Mouse (Mus musculus): ENCODE data around the gene Spef1. TPM values are rescaled to one million over a fixed set of nuclear protein-coding genes. Genes with fewer than 3 reads are reported as not detected.

Spef1 gene
- polyA plus RNA-seq, 1 experiment from 2014 or later = 9.2 TPM

DNA sequence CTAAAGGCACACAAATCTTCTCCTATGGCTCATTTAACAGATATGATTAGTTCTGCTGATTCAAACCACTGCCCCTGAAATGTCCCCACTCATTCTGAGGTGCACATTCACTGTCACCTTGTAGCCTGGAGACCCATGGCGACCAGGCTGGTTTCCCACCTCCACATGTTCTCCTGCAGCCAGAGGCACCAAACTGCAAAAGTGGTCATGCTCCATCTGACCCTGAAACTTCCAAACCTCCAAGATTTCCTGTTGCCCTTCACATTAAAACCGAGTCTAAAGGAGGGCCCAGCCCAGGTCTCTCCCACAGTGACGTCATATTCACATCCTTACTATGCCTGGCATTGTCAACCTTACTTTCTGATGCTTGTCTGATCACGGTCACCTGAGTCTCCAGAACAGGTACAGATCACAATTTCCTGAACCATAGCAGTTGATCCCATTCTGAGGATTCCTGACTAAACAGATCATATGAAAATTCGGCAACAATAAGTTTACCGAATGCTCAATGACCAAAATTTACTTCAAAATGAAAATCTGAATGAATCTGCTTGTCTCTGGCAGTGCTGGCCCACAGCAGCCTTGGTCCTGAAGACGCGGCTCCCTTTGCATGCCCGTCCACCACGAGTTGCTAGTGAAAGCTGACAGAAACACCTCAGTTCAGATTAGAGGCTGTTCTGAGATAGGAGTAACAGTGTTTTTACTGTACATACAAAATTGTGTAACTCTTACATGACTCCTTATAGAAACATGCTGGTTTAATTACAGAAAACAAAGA, 54.8 kb downstream of the Spef1 start:
- 86% methylated on average over 10 of the region's 10 CpGs for WGBS
- Histone ChIP-seq H3K9me3 (ENCODE audit: control insufficient read depth, low read depth, low read length) (no peaks in the 10 kb centered on the region), H3K36me3 (ENCODE audit: control insufficient read depth, insufficient read depth, low read length) (peaks cover 23% of the 10 kb centered on the region), H3K4me1 (ENCODE audit: control insufficient read depth, insufficient read depth, low read length) (peaks cover 16% of the 10 kb centered on the region), H3K4me3 (ENCODE audit: low read depth, low read length) (no peak overlapping the region), H3K4me2 (replicated peaks; ENCODE audit: low read depth, low read length) (no peak overlapping the region), H3K27me3 (ENCODE audit: control insufficient read depth, insufficient read depth, low read length) (no peaks in the 10 kb centered on the region), H3K9ac (replicated peaks; ENCODE audit: low read depth, low read length) (no peak overlapping the region), H3K27ac (ENCODE audit: low read length) (no peak overlapping the region)
- no peak for ATAC-seq (ENCODE audit: insufficient number of reproducible peaks, insufficient read depth, low FRiP score, low read depth)

DNA sequence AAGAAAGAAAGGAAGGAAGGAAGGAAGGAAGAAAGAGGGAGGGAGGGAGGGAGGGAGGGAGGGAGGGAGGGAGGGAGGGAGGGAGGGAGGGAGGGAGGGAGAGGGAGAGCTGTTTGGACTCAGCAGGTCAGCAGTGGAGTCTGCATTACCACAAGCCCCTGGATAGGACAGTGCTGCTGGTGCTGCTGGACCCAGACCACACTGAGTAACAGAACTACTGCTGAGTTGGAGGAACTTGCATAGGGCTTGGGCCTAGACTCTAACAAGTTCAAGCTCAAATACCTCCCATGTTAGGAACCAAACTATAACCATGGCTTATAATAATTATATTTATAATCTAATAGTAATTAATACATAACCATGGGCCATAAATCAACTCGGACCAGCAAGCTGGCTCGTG, 56.2 kb downstream of the Spef1 start:
- Histone ChIP-seq H3K27me3 (ENCODE audit: control insufficient read depth, insufficient read depth, low read length) (no peaks in the 10 kb centered on the region), H3K36me3 (ENCODE audit: control insufficient read depth, insufficient read depth, low read length) (peaks cover 17% of the 10 kb centered on the region), H3K4me3 (ENCODE audit: low read depth, low read length) (no peak overlapping the region), H3K27ac (ENCODE audit: low read length) (no peak overlapping the region), H3K4me2 (replicated peaks; ENCODE audit: low read depth, low read length) (no peak overlapping the region), H3K9ac (replicated peaks; ENCODE audit: low read depth, low read length) (no peak overlapping the region), H3K4me1 (ENCODE audit: control insufficient read depth, insufficient read depth, low read length) (peaks cover 23% of the 10 kb centered on the region), H3K9me3 (ENCODE audit: control insufficient read depth, low read depth, low read length) (no peaks in the 10 kb centered on the region)
- 82% methylated on average over 2 of the region's 2 CpGs for WGBS
- no peak for ATAC-seq (ENCODE audit: insufficient number of reproducible peaks, insufficient read depth, low FRiP score, low read depth)

DNA sequence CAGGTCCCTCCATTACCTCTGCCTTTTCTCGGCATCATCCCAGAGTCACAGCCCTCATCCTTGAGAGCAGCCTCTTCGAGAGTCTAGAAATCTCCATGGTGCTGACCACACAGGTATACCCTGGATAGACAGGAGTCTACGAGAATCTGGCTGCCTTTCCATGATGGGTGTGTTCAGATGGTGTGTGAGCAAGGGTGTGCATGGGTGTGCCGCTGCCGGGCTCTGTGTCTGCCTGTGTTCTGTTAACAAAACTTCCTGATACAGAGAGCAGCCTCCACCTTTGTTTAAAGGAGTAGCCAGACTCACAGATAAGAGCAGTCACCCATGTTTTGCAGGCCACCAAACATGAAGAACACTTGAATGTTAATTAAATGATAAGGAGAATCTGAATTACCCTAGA, 57.2 kb downstream of the Spef1 start:
- Histone ChIP-seq H3K36me3 (ENCODE audit: control insufficient read depth, insufficient read depth, low read length) (peaks cover 11% of the 10 kb centered on the region), H3K4me1 (ENCODE audit: control insufficient read depth, insufficient read depth, low read length) (peaks cover 23% of the 10 kb centered on the region), H3K4me2 (replicated peaks; ENCODE audit: low read depth, low read length) (0 out of 2 replicates have a peak overlapping the region, but pooled peaks have one; percentile 6), H3K27ac (ENCODE audit: low read length) (no peak overlapping the region), H3K9ac (replicated peaks; ENCODE audit: low read depth, low read length) (no peak overlapping the region), H3K4me3 (ENCODE audit: low read depth, low read length) (no peak overlapping the region), H3K27me3 (ENCODE audit: control insufficient read depth, insufficient read depth, low read length) (no peaks in the 10 kb centered on the region), H3K9me3 (ENCODE audit: control insufficient read depth, low read depth, low read length) (no peaks in the 10 kb centered on the region)
- 61% methylated on average over 5 of the region's 5 CpGs for WGBS
- ATAC-seq (ENCODE audit: insufficient number of reproducible peaks, insufficient read depth, low FRiP score, low read depth) = no peak

DNA sequence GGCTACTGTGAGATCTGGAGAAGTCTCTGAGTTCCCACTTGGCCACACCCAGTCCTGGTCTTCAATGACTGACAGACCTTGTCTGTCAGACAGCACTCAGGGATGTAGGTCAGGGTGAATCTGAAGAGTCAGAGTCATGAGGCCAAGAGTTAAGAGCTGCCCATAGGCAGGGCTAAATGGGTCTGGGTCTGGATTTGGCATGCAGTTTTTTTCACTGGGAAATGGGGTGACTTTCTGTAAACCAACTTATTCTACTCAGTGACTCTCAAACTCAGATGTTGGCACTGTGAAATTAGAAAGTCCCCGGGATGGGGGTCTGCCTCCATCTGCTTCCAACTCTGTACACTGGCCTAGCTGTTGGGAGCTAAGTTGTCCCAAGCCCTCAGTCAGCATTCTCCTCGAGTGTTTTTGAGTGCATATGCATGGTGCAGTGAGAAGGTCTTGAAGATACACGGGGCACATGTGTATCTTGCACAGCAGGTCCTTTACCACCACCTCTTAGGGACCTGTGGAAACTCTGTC, 58.4 kb downstream of the Spef1 start:
- H3K27ac ChIP-seq (ENCODE audit: low read length) = no peak overlapping the region

DNA sequence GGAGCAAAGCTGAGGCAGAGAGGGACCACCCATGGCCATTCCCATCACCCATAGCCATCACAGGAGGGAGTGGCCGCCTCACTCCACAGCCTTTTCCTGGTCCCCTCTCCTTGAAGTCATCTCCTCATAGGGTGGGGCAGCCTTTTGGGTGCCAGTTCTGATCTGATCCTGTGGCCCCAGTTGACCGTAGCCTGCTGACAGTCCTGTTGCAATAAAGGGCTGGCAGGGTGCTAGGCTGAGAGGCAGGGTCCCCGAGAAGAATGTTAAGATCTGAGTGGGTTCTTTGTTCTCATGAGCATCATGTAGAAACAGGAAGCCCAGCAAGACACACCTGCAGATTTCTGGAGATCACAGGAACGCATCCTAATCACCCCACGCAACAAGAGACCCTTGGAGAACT, 58.9 kb downstream of the Spef1 start:
- Histone ChIP-seq H3K36me3 (ENCODE audit: control insufficient read depth, insufficient read depth, low read length) (peaks cover 4% of the 10 kb centered on the region), H3K27me3 (ENCODE audit: control insufficient read depth, insufficient read depth, low read length) (no peaks in the 10 kb centered on the region), H3K4me2 (replicated peaks; ENCODE audit: low read depth, low read length) (peak overlapping the region; percentile 64), H3K4me1 (ENCODE audit: control insufficient read depth, insufficient read depth, low read length) (peaks cover 23% of the 10 kb centered on the region), H3K9ac (replicated peaks; ENCODE audit: low read depth, low read length) (peak overlapping the region; percentile 69; the same call in 1 of the 2 replicates), H3K9me3 (ENCODE audit: control insufficient read depth, low read depth, low read length) (no peaks in the 10 kb centered on the region), H3K4me3 (ENCODE audit: low read depth, low read length) (peak overlapping the region; percentile 50), H3K27ac (ENCODE audit: low read length) (no peak overlapping the region)
- ATAC-seq (ENCODE audit: insufficient number of reproducible peaks, insufficient read depth, low FRiP score, low read depth) = no peak
- WGBS = 74% methylated on average over 5 of the region's 5 CpGs

More for the DNA sequence above, 58.4 kb downstream of the Spef1 start:
- H3K9me3 ChIP-seq (ENCODE audit: control insufficient read depth, low read depth, low read length) = no peaks in the 10 kb centered on the region
- ATAC-seq (ENCODE audit: insufficient number of reproducible peaks, insufficient read depth, low FRiP score, low read depth) = no peak
- WGBS = 78% methylated on average over 3 of the region's 3 CpGs
- peaks cover 23% of the 10 kb centered on the region for H3K4me1 ChIP-seq (ENCODE audit: control insufficient read depth, insufficient read depth, low read length)
- peaks cover 4% of the 10 kb centered on the region for H3K36me3 ChIP-seq (ENCODE audit: control insufficient read depth, insufficient read depth, low read length)
- H3K27me3 ChIP-seq (ENCODE audit: control insufficient read depth, insufficient read depth, low read length) = no peaks in the 10 kb centered on the region
- peak overlapping the region; percentile 50 for H3K4me3 ChIP-seq (ENCODE audit: low read depth, low read length)
- H3K4me2 ChIP-seq (replicated peaks; ENCODE audit: low read depth, low read length) = peak overlapping the region; percentile 64
- H3K9ac ChIP-seq (replicated peaks; ENCODE audit: low read depth, low read length) = no peak overlapping the region

DNA sequence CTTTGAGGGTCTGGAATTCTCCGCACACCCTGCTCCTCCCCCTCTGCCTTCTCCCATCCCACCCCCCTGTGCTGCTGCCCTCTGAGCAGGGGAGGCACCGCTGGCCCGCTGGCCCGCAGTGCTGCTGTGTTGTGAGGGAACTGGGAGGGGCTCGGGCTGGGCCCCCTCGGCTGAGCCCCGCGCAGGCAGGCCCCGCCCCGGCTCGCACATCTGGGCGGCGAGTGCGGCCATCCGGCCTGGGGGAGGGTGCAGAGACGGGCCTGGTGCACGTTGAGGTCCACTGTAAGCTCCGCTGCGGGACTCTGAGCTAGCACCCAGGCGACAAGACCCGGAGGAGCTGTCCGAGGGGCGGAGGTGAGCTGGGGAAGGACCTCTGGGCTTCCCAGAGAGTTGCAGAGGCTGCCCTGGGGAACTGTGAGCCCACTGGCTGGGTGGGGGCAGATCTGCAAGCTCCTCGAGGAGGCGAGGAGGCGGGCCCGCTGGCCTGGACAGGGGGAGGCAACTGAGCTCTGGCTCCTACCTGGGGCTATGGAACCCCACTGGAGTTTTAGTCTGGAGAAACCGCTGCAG, 59.8 kb downstream of the Spef1 start, which contains the start of gene Hspa12b:
Gene Hspa12b, plus strand, starts transcription at position 120 of the 570 bp plus-strand sequence.
- H3K4me3 ChIP-seq (ENCODE audit: low read depth, low read length) = peak within 1 kb of the TSS; percentile 50
- H3K9me3 ChIP-seq (ENCODE audit: control insufficient read depth, low read depth, low read length) = no peaks in the 10 kb centered on the region
- H3K27ac ChIP-seq (ENCODE audit: low read length) = peak within 1 kb of the TSS; percentile 66; the same call in 1 of the 2 replicates
- WGBS = 0% methylated on average over 28 of the region's 28 CpGs
- H3K9ac ChIP-seq (replicated peaks; ENCODE audit: low read depth, low read length) = peak within 1 kb of the TSS; percentile 69
- no peaks in the 10 kb centered on the region for H3K27me3 ChIP-seq (ENCODE audit: control insufficient read depth, insufficient read depth, low read length)
- peak within 1 kb of the TSS; percentile 64 for H3K4me2 ChIP-seq (replicated peaks; ENCODE audit: low read depth, low read length)
- peak; percentile 91 for ATAC-seq (ENCODE audit: insufficient number of reproducible peaks, insufficient read depth, low FRiP score, low read depth)
- H3K36me3 ChIP-seq (ENCODE audit: control insufficient read depth, insufficient read depth, low read length) = peaks cover 4% of the 10 kb centered on the region
- peaks cover 23% of the 10 kb centered on the region for H3K4me1 ChIP-seq (ENCODE audit: control insufficient read depth, insufficient read depth, low read length)

DNA sequence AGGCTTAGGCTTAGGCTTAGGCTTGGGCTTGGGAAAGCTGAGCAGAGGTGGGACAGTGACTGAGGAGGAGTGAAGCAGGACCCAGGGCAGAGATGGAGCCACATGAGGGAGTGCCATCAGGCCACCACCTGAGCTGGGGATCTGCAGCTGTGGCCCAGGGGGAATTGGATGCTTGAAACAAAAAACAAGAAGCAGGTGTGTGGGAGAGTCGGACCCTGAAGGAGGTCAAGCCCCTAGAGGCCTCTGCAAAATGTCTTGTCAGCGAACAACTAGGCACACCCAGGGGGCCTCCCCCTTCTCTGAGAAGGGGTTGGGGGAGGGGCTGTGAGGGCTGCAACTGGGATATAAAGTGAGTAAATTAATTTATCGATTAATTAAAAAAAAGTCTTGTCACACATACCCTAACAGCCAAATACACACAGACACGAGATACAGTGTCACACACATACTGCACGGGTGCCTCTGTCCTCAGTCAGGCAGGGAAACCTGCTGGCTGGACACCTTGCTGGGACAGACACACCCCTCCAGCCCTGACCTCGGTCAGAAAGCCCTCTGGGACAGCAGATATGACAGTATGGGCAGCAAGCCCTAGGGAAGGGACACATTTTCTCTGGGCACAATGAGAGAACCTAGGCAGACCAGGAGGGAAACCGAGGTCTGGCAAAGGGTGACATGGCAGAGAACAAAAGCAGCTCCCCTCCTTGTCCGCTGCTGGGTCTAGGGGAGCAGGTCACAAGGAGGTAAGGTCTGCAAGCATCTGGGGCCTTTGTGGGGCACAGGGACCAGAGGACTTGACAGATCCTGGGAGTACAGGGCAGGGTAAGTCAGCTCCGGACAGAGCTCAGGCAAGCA, 60.9 kb downstream of the Spef1 start:
- Histone ChIP-seq H3K9ac (replicated peaks; ENCODE audit: low read depth, low read length) (no peak overlapping the region), H3K9me3 (ENCODE audit: control insufficient read depth, low read depth, low read length) (no peaks in the 10 kb centered on the region), H3K4me1 (ENCODE audit: control insufficient read depth, insufficient read depth, low read length) (peaks cover 23% of the 10 kb centered on the region), H3K4me3 (ENCODE audit: low read depth, low read length) (peak overlapping the region; percentile 50; the same call in 1 of the 2 replicates), H3K4me2 (replicated peaks; ENCODE audit: low read depth, low read length) (peak overlapping the region; percentile 64; the same call in 1 of the 2 replicates), H3K27me3 (ENCODE audit: control insufficient read depth, insufficient read depth, low read length) (no peaks in the 10 kb centered on the region), H3K27ac (ENCODE audit: low read length) (peak overlapping the region; percentile 66; the same call in 1 of the 2 replicates), H3K36me3 (ENCODE audit: control insufficient read depth, insufficient read depth, low read length) (no peaks in the 10 kb centered on the region)
- ATAC-seq (ENCODE audit: insufficient number of reproducible peaks, insufficient read depth, low FRiP score, low read depth) = 0 out of 2 replicates have a peak, but pooled peaks have one; percentile 3
- 46% methylated on average over 9 of the region's 9 CpGs for WGBS
